Mouse (Mus musculus) bone marrow, adult 2 months (tissue): ENCODE results near the gene Cage1.

Experiments
- CTCF ChIP-seq: fragments of 200-500 bp; IDR thresholded peaks from 2 replicates; pipeline ENCODE4 v1.5.1; 2011; ENCODE audit warnings: low read length, control low read depth; ENCODE audit not compliant: control insufficient read depth, insufficient read depth
- POLR2A ChIP-seq: fragments of 200-500 bp; IDR thresholded peaks from 2 replicates; pipeline ENCODE4 v1.6.1; 2011; ENCODE audit warnings: low read depth, mild to moderate bottlenecking, control low read depth, low read length, borderline replicate concordance; ENCODE audit not compliant: control insufficient read depth

- TF ChIP-seq CTCF (no peak), POLR2A (no peak)
Observed at GRCm38 (mm10) chr13:38049888-38050287, 13.0 kb upstream of the Cage1 start.
